Mouse (Mus musculus): ENCODE results near the gene Vmn1r160.
"Not testable (repeated sequence)": the region's sequence is repeated elsewhere in the genome, so short reads cannot be mapped to it uniquely, and the experiment has no call there.

Gene Vmn1r160

GRCm38 (mm10) chr7:22870924-22871323 lies at the start of gene Vmn1r160:
Gene Vmn1r160 (plus strand): TSS chr7:22871224.
- not testable (repeated sequence) for DNase-seq

DNA sequence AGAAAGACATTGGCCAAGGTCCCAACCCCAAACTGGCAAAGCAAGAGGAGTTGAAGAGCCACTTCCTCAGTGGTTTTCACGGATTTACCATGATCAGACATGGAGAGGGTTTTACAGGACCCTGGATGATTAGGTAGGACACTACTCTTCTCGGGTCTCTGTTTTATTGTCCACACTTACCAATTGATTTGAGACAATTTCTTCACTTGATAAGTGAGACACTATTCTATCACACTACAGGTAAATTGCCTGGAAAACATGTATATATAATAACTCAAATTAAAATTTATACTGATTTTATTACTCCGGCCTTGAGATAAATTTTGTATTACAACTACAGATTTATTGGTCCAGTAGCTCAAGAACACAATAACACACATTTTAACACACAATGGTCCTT lies 27.5 kb upstream of the Vmn1r160 start, which contains the start of gene Vmn1r159:
Gene Vmn1r159, minus strand, starts transcription at position 101 of the 400 bp plus-strand sequence.
- not testable (repeated sequence) for DNase-seq

Measured in cerebellum, adult 11 months (tissue).